Mouse (Mus musculus) heart, adult 2 months (tissue): ENCODE data around the gene Sema4f. TPM values are rescaled to one million over a fixed set of nuclear protein-coding genes. Genes with fewer than 3 reads are reported as not detected.

Source experiments
- DNase-seq, 2 experiments: peaks; one replicate each; pipeline ENCODE4 v3.0.0; 2021
- H3K27ac ChIP-seq: fragments of 200-600 bp; 2 replicates; pipeline ENCODE4 v1.8.1; 2022
- H3K27me3 ChIP-seq: fragments of 200-500 bp; 2 replicates; pipeline ENCODE4 v1.6.1; 2012; ENCODE audit warnings: mild to moderate bottlenecking, low read length, inconsistent platforms, mixed read lengths; ENCODE audit not compliant: control insufficient read depth, insufficient read depth
- H3K36me3 ChIP-seq: fragments of 200-500 bp; 2 replicates; pipeline ENCODE4 v1.6.1; 2012; ENCODE audit warnings: low read length, inconsistent platforms; ENCODE audit not compliant: control insufficient read depth, insufficient read depth
- H3K4me1 ChIP-seq: fragments of 200-500 bp; 2 replicates; pipeline ENCODE4 v1.6.1; 2011; ENCODE audit warnings: low read length; ENCODE audit not compliant: control insufficient read depth, insufficient read depth
- H3K4me3 ChIP-seq: fragments of 200-600 bp; 2 replicates; pipeline ENCODE4 v1.8.1; 2022
- H3K79me2 ChIP-seq: fragments of 200-500 bp; replicated peaks from 2 replicates; pipeline ENCODE4 v1.6.1; 2012; ENCODE audit warnings: mild to moderate bottlenecking, inconsistent platforms, low read length, moderate library complexity, mixed read lengths; ENCODE audit not compliant: control insufficient read depth, insufficient read depth
- H3K9ac ChIP-seq: fragments of 200-500 bp; 2 replicates; pipeline ENCODE4 v1.6.1; 2012; ENCODE audit warnings: low read depth, mild to moderate bottlenecking, control low read depth, inconsistent platforms, low read length, mixed read lengths
- CTCF ChIP-seq: fragments of 200-600 bp; IDR thresholded peaks from 2 replicates; pipeline ENCODE4 v1.8.1; 2022; ENCODE audit warnings: antibody characterized with exemption, mild to moderate bottlenecking, moderate library complexity
- EP300 ChIP-seq: fragments of 200-500 bp; IDR thresholded peaks from 2 replicates; pipeline ENCODE4 v1.6.1; 2011; ENCODE audit warnings: low read depth, low read length, control low read depth; ENCODE audit not compliant: insufficient read depth
- POLR2A ChIP-seq: fragments of 200-500 bp; IDR thresholded peaks from 2 replicates; pipeline ENCODE4 v1.6.1; 2011; ENCODE audit warnings: mild to moderate bottlenecking, low read depth, low read length, control low read depth; ENCODE audit not compliant: insufficient read depth
- WGBS: fragments of 180-500 bp; shearing (Covaris S2); methylation state at CpG from one replicate; pipeline ENCODE4 v1.1.7; 2018; 5-methylcytosine and 5-hydroxymethylcytosine counted together
- intact Hi-C: fragments of 180-260 bp; cut with DNase I; formaldehyde crosslinking; loops from one replicate; pipeline ENCODE4 v1.15.1; 2025
- polyA plus RNA-seq: library from polyadenylated mRNA; depleted of rRNA; stranded (reverse); fragments of >200 nt; gene quantifications from 2 replicates; pipeline ENCODE4 v1.2.3, GENCODE M21; 2012
- total RNA-seq, 2 experiments: library from RNA; stranded (reverse); gene quantifications; 2 replicates each; pipeline ENCODE4 v1.2.3; 2021

Gene Sema4f
- total and polyA plus RNA-seq, 3 experiments: 0.13 to 0.37 (median 0.18) TPM

DNA sequence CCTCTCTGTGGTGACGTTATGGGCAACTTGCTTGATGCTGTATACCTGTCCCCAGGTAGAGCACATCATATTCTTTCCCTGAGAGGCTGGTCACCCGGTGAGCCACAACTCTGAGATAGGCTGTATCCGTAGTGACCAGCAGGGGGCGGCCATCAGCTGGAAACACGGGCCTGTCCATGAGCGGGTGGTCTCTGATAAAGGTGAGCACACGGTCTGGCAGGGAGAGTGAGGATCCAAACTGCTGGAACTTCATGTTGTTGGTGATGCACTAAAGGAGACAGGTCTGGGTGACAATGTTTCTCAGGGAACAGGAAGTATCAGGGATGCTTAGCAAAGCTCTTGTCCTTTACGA lies 21.8 kb downstream of the Sema4f start:
- Histone ChIP-seq H3K4me3 (no peak overlapping the region), H3K27ac (no peak overlapping the region), H3K79me2 (no peaks in the 10 kb centered on the region), H3K27me3 (no peaks in the 10 kb centered on the region), H3K36me3 (no peaks in the 10 kb centered on the region), H3K4me1 (no peaks in the 10 kb centered on the region), H3K9ac (no peak overlapping the region)
- peak; percentile 16 to 37 for DNase-seq
- TF ChIP-seq EP300 (no peak), POLR2A (no peak), CTCF (peak; percentile 73)
- intact Hi-C loops: loop anchor here (2.0 kb wide), 1 partner anchor 53 kb away; no protein-coding TSS in a partner anchor
- 16% methylated on average over 8 of the region's 8 CpGs for WGBS

DNA sequence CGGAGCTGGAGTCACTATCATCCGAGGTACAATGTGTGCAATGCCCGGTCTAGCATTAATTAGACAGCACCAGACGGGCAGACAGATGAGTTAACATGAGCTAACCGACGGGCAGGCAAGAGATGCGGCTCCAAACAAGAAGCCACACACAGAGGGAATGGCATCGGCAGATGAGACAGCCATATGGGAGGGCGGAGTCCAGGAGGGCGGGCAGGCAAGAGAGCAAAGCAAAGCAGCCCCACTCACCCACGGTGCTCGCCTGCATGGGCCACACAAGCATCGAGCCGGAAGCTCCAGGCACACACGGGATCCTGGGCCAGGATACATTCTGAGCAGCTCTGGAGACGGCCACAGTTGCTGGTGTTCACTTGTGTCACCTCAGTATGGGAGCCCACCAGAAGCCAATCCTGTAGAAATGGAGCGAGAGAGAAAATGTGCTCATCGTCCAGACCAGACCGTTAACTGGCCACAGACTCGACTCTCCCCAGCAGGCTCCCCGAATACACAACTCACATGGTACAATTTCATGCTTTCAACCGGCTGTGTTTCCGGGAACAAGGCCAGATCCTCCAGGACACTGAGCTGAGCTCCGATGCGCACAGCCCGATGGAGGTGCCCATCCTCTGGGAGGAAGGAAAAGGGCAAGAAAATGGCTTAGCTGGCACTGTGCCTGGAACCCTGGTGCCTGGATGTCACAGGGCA lies 22.3 kb downstream of the Sema4f start:
- Histone ChIP-seq H3K79me2 (no peaks in the 10 kb centered on the region), H3K4me1 (no peaks in the 10 kb centered on the region), H3K36me3 (no peaks in the 10 kb centered on the region), H3K4me3 (no peak overlapping the region), H3K27me3 (no peaks in the 10 kb centered on the region), H3K9ac (no peak overlapping the region), H3K27ac (no peak overlapping the region)
- WGBS: 66% methylated on average over 26 of the region's 26 CpGs
- DNase-seq: no peak
- TF ChIP-seq EP300: no peak
- no peak for TF ChIP-seq CTCF
- no peak for TF ChIP-seq POLR2A
- intact Hi-C loops: loop anchor here (2.0 kb wide), 1 partner anchor 54 kb away; no protein-coding TSS in a partner anchor

DNA sequence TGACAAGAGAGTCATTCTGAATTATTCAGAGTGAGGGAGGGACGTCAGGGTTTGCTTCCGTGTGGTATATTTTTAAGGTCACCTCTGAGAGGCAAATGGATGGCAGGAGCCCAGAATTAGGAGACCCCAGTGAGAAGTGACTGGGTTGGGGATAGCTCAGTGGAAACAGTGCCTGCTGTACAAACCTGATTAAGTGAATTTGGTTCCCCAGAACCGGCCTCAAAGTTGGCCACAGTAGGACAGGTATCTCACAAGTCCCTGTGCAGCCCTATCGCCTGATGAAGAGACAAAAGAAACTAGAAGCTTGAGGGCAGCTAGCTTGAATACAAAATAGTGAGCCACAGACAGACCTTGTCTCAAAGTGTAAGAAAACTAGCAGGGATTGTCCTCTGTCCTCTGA lies 23.1 kb downstream of the Sema4f start:
- no peaks in the 10 kb centered on the region for H3K36me3 ChIP-seq
- H3K4me1 ChIP-seq: no peaks in the 10 kb centered on the region
- H3K27ac ChIP-seq: no peak overlapping the region
- WGBS: 78% methylated on average over 4 of the region's 4 CpGs
- DNase-seq: no peak
- TF ChIP-seq POLR2A: no peak
- TF ChIP-seq EP300: no peak
- no peak for TF ChIP-seq CTCF
- no peak overlapping the region for H3K9ac ChIP-seq
- H3K27me3 ChIP-seq: no peaks in the 10 kb centered on the region
- intact Hi-C loops: loop anchor here (2.0 kb wide), 1 partner anchor 54 kb away; no protein-coding TSS in a partner anchor
- H3K4me3 ChIP-seq: no peak overlapping the region
- no peaks in the 10 kb centered on the region for H3K79me2 ChIP-seq

DNA sequence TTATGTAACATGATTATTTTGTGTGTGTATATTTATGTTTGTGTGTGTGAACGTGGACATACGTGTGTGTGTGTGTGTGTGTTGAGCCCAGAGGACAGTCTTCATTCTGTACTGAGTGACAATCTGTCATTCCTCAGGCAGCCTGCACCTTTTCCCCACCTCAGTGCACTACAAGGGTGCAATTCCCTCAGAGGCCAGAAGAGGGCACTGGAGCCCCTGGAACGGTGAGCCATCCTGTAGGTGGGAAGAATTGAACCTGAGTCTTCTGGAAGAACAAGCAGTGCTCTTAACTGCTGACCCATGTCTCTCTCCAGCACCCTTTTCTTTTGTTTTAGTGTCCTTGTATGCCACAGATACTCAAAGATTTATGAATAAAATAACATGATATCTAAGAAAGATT lies 23.7 kb downstream of the Sema4f start:
- no peak overlapping the region for H3K4me3 ChIP-seq
- DNase-seq: peak in 1 of 2 experiments; percentile 55
- intact Hi-C loops: loop anchor here (2.0 kb wide), 1 partner anchor 55 kb away; no protein-coding TSS in a partner anchor
- no peak overlapping the region for H3K27ac ChIP-seq
- H3K9ac ChIP-seq: no peak overlapping the region
- no peaks in the 10 kb centered on the region for H3K79me2 ChIP-seq
- no peaks in the 10 kb centered on the region for H3K36me3 ChIP-seq
- 18% methylated on average over 3 of the region's 3 CpGs for WGBS
- H3K4me1 ChIP-seq: no peaks in the 10 kb centered on the region
- no peak for TF ChIP-seq EP300
- TF ChIP-seq POLR2A: no peak
- peak; percentile 79 for TF ChIP-seq CTCF
- H3K27me3 ChIP-seq: no peaks in the 10 kb centered on the region

DNA sequence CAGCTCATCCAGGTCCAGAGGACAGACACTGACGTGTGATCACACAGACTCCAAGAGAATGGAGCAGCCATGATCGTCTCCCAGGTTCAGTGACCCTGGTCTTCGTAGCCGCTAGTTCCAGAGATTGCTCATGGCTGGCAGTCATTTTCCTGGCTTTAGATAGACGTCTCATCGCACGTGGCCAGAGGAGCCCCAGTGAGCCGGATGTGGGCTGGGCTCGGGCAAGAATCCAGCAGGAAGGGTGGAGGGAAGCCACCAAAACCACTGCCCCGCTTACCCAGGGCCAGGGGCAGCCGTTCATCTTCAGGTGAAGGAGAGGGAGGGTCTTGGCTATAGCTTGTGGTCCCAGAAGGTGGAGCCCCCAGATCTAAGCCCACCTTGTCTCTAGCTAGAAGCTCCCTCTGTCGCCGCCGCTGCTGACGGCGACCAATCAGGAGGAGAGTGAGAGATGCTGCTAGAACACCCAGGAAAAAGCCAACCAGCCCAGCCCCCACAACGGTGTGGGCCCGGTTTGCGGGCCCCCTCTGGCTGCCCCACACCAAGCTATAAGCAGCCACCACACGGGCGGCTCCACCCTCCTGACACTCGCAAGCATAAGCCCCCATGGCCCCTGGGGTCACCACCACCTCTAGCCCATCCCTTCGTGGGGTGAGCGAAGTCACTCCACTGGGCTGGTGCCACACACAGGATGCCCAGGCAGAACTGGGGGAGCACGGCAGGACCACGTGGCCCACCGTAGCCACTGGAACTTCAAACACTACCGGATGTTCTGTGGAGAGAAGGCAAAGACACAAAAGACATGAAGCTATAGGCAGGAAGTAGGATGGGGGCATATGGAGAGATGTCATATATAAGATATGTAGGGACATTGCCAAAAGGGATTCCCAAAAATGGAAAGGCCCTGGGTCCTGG lies 26.0 kb downstream of the Sema4f start:
- H3K27me3 ChIP-seq: no peaks in the 10 kb centered on the region
- no peak overlapping the region for H3K27ac ChIP-seq
- no peaks in the 10 kb centered on the region for H3K4me1 ChIP-seq
- H3K36me3 ChIP-seq: no peaks in the 10 kb centered on the region
- peak; percentile 26 to 47 for DNase-seq
- TF ChIP-seq POLR2A (no peak), EP300 (no peak), CTCF (no peak)
- no peak overlapping the region for H3K9ac ChIP-seq
- no peak overlapping the region for H3K4me3 ChIP-seq
- no peaks in the 10 kb centered on the region for H3K79me2 ChIP-seq
- intact Hi-C loops: no loop called here
- WGBS: 53% methylated on average over 28 of the region's 28 CpGs
